Mouse (Mus musculus) lung, postnatal 0 days (tissue): Measurements from ENCODE around the gene Tcaim. TPM values are rescaled to one million over a fixed set of nuclear protein-coding genes. Genes with fewer than 3 reads are reported as not detected.

Source experiments
- ATAC-seq: fragments of 200-750 bp; cut with Nextera tagmentation; 2 replicates; pipeline ENCODE4 v1.8.0; 2017; ENCODE audit warnings: moderate library complexity
- DNase-seq: peaks from one replicate; pipeline ENCODE4 v3.0.0-alpha.2; 2016; ENCODE audit warnings: low spot score
- H3K27ac ChIP-seq: fragments of 300-500 bp; sonication (generic); 2 replicates; pipeline ENCODE4 v1.5.1; 2014; ENCODE audit warnings: antibody characterized with exemption, mild to moderate bottlenecking, low read length, mixed read lengths
- H3K27me3 ChIP-seq: fragments of 300-500 bp; sonication (generic); replicated peaks from 2 replicates; pipeline ENCODE4 v1.6.1; 2014; ENCODE audit warnings: low read length, mixed read lengths; ENCODE audit not compliant: insufficient read depth
- H3K36me3 ChIP-seq: fragments of 300-500 bp; sonication (generic); 2 replicates; pipeline ENCODE4 v1.6.1; 2014; ENCODE audit warnings: low read length, mixed read lengths; ENCODE audit not compliant: insufficient read depth
- H3K4me1 ChIP-seq: fragments of 300-500 bp; sonication (generic); 2 replicates; pipeline ENCODE4 v1.6.1; 2014; ENCODE audit warnings: antibody characterized with exemption, low read depth, low read length, mixed read lengths; ENCODE audit not compliant: insufficient read depth
- H3K4me2 ChIP-seq: fragments of 300-500 bp; sonication (generic); replicated peaks from 2 replicates; pipeline ENCODE4 v1.6.1; 2014; ENCODE audit warnings: low read depth, mild to moderate bottlenecking, low read length, moderate library complexity, mixed read lengths
- H3K4me3 ChIP-seq: fragments of 300-500 bp; sonication (generic); 2 replicates; pipeline ENCODE4 v1.5.1; 2014; ENCODE audit warnings: low read depth, low read length
- H3K9ac ChIP-seq: fragments of 300-500 bp; sonication (generic); replicated peaks from 2 replicates; pipeline ENCODE4 v1.6.1; 2014; ENCODE audit warnings: low read depth, mild to moderate bottlenecking
- H3K9me3 ChIP-seq: fragments of 300-500 bp; sonication (generic); 2 replicates; pipeline ENCODE4 v1.6.1; 2016; ENCODE audit warnings: low read length, mixed read lengths
- CTCF ChIP-seq: IDR thresholded peaks from 2 replicates; pipeline ENCODE4 v1.5.1; 2016; ENCODE audit warnings: antibody characterized with exemption, mild to moderate bottlenecking
- EP300 ChIP-seq: IDR thresholded peaks from 2 replicates; pipeline ENCODE4 v1.6.1; 2016; ENCODE audit warnings: antibody characterized with exemption, mild to moderate bottlenecking, control low read depth
- WGBS: fragments of 180-500 bp; shearing (Covaris S2); extraction: QIAGEN DNeasy Blood & Tissue Kit; methylation state at CpG from one replicate; pipeline ENCODE4 v1.1.7; 2014; 5-methylcytosine and 5-hydroxymethylcytosine counted together
- polyA plus RNA-seq: library from polyadenylated mRNA; unstranded; fragments of >200 nt; fragmentation: Nextera tagmentation; extraction: Ambion mirVana; gene quantifications from 2 replicates; pipeline ENCODE4 v1.2.1, GENCODE M21; 2015

Gene Tcaim
- polyA plus RNA-seq, 1 experiment from 2014 or later = 5.0 TPM

- 67% methylated on average over 4 of the region's 4 CpGs for WGBS
- ATAC-seq (no peak), DNase-seq (no peak)
- H3K4me3 ChIP-seq = no peak overlapping the region
- peaks cover 13% of the 10 kb centered on the region; the same call in 1 of the 2 replicates for H3K36me3 ChIP-seq
- no peak overlapping the region for H3K4me2 ChIP-seq
- no peaks in the 10 kb centered on the region for H3K27me3 ChIP-seq
- no peaks in the 10 kb centered on the region for H3K9me3 ChIP-seq
- no peak overlapping the region for H3K27ac ChIP-seq
- H3K4me1 ChIP-seq = no peaks in the 10 kb centered on the region
- H3K9ac ChIP-seq = no peak overlapping the region
- TF ChIP-seq CTCF = no peak
- TF ChIP-seq EP300 = no peak
Measured at GRCm38 (mm10) chr9:122826743-122827142, 21.4 kb downstream of the Tcaim start.

DNA sequence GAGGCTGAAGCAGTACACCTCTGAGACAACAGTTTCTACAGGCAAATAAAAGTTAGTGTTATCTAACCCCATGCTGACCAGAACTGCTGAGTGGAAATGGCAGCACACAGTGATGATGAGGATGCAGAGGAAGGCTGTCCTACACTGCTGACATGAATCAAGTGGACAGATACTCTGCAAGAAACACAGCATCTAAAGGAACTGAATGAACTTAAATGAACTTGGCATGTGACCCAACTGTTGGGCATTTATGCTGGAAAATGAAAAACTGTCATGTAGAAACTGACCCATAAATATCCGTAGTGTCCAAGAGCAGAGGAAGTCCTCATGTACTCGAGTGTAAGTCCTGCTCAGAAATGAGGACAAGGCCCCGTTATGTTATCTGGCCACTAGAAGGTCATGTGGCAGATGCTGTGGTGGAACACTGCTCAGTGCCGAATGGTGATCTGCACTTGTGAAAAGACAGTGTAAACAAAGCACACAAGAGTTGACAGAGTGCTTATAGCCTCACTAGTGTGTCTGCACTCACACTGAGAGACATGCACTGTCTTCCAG, 24.6 kb downstream of the Tcaim start:
- 42% methylated on average over 4 of the region's 4 CpGs for WGBS
- no peak for DNase-seq
- Histone ChIP-seq H3K27ac (no peak overlapping the region), H3K9ac (no peak overlapping the region), H3K4me1 (no peaks in the 10 kb centered on the region), H3K36me3 (0 out of 2 replicates have a peak, but pooled peaks cover 15% of the 10 kb centered on the region), H3K4me2 (no peak overlapping the region), H3K9me3 (no peaks in the 10 kb centered on the region), H3K4me3 (no peak overlapping the region), H3K27me3 (no peaks in the 10 kb centered on the region)
- ATAC-seq = no peak
- no peak for TF ChIP-seq CTCF
- no peak for TF ChIP-seq EP300

GRCm38 (mm10) chr9:122836126-122836525, 30.8 kb downstream of the Tcaim start:
- Histone ChIP-seq H3K27ac (no peak overlapping the region), H3K9me3 (no peaks in the 10 kb centered on the region), H3K4me3 (no peak overlapping the region), H3K4me1 (no peaks in the 10 kb centered on the region; the same call in 1 of the 2 replicates), H3K4me2 (no peak overlapping the region), H3K27me3 (no peaks in the 10 kb centered on the region), H3K36me3 (0 out of 2 replicates have a peak, but pooled peaks cover 7% of the 10 kb centered on the region), H3K9ac (no peak overlapping the region)
- WGBS = 62% methylated on average over 9 of the region's 9 CpGs
- peak; percentile 22 for DNase-seq
- TF ChIP-seq EP300 = no peak
- TF ChIP-seq CTCF = no peak
- no peak for ATAC-seq

DNA sequence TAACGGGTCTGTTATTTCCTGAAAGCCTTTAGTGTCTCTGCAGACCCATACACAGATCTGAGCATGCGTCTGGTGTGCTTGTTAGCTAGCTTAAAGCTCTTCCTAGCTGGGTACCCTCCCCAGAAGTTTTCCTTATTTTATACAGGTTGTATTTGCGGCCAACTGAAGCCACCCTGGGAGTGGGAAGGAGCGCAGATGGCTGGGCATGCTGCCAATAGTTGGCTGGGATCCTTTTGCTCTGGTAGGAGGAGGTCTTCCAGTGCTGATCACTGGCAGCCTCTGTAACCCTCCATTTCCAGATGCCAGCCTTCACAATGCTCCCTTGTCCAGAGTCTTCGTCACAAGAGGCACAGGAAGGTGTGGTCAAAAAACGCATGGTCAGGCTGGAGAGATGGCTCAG, 31.5 kb downstream of the Tcaim start:
- WGBS = 9% methylated on average over 6 of the region's 6 CpGs

GRCm38 (mm10) chr9:122837216-122837615, 31.9 kb downstream of the Tcaim start:
- DNase-seq = peak; percentile 12

More for the DNA sequence above, 31.5 kb downstream of the Tcaim start:
- H3K4me1 ChIP-seq = no peaks in the 10 kb centered on the region; the same call in 1 of the 2 replicates
- no peak overlapping the region for H3K9ac ChIP-seq
- TF ChIP-seq EP300 = no peak
- TF ChIP-seq CTCF = no peak
- H3K27me3 ChIP-seq = no peaks in the 10 kb centered on the region
- ATAC-seq (0 out of 2 replicates have a peak, but pooled peaks have one; percentile 22), DNase-seq (peak; percentile 14)
- H3K4me3 ChIP-seq = no peak overlapping the region
- H3K4me2 ChIP-seq = no peak overlapping the region
- no peaks in the 10 kb centered on the region for H3K9me3 ChIP-seq
- 0 out of 2 replicates have a peak, but pooled peaks cover 7% of the 10 kb centered on the region for H3K36me3 ChIP-seq
- H3K27ac ChIP-seq = no peak overlapping the region

DNA sequence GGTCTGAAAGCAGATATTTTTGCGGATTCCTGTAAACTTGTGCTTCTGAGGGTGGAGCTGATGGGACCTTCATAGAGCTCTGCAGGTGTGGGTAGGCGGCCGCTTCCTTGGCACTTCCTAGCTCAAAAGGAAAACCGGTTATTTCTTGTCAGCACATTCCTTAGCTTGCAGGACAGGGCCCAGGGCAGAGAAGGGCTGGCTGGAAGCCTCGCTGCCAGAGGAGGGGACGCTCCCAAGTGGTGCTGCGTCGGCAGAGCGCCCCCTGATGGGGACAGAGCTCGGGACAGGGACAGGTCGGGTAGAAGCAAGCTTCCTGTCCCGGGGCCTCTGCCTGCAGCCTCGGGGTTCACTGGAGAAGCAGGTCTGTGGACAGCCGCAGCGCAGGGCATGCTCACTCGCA, 32.3 kb downstream of the Tcaim start:
- no peaks in the 10 kb centered on the region; the same call in 1 of the 2 replicates for H3K4me1 ChIP-seq
- no peak overlapping the region for H3K27ac ChIP-seq
- 0 out of 2 replicates have a peak, but pooled peaks cover 7% of the 10 kb centered on the region for H3K36me3 ChIP-seq
- no peak overlapping the region for H3K9ac ChIP-seq
- H3K27me3 ChIP-seq = no peaks in the 10 kb centered on the region
- H3K9me3 ChIP-seq = no peaks in the 10 kb centered on the region
- peak overlapping the region; percentile 31 for H3K4me2 ChIP-seq
- ATAC-seq (peak; percentile 92), DNase-seq (peak; percentile 85)
- no peak overlapping the region for H3K4me3 ChIP-seq
- WGBS = 29% methylated on average over 15 of the region's 16 CpGs
- TF ChIP-seq CTCF (peak; percentile 74), EP300 (no peak)

More at GRCm38 (mm10) chr9:122837216-122837615, 31.9 kb downstream of the Tcaim start:
- H3K27ac ChIP-seq = 0 out of 2 replicates have a peak overlapping the region, but pooled peaks have one; percentile 32
- ATAC-seq = peak; percentile 45
- no peak overlapping the region for H3K4me2 ChIP-seq
- no peaks in the 10 kb centered on the region for H3K27me3 ChIP-seq
- H3K9me3 ChIP-seq = no peaks in the 10 kb centered on the region
- H3K4me3 ChIP-seq = no peak overlapping the region
- H3K4me1 ChIP-seq = no peaks in the 10 kb centered on the region; the same call in 1 of the 2 replicates
- no peak overlapping the region for H3K9ac ChIP-seq
- 74% methylated on average over 4 of the region's 4 CpGs for WGBS
- TF ChIP-seq CTCF (no peak), EP300 (no peak)
- H3K36me3 ChIP-seq = 0 out of 2 replicates have a peak, but pooled peaks cover 7% of the 10 kb centered on the region
